Mouse (Mus musculus): Measurements from ENCODE around the gene Coro7.

- TF ChIP-seq POLR2A (IDR thresholded peaks at IDR 0.05; ENCODE audit: borderline replicate concordance, extremely low read depth, insufficient read depth, insufficient read length, poor library complexity, severe bottlenecking) = no peak
- no peak for TF ChIP-seq CTCF (IDR thresholded peaks at IDR 0.05; ENCODE audit: borderline replicate concordance, extremely low read depth, insufficient read depth, insufficient read length)
Observed at GRCm38 (mm10) chr16:4602189-4602588, 77.4 kb downstream of the Coro7 start.

All from brain, embryonic 14.5 days (tissue).